Mouse (Mus musculus) liver, adult 2 months (tissue): Measurements from ENCODE around the gene B3gnt6. TPM values are rescaled to one million over a fixed set of nuclear protein-coding genes. Genes with fewer than 3 reads are reported as not detected.

Source experiments
- DNase-seq: peaks from one replicate; pipeline ENCODE4 v3.0.0-alpha.2; 2011; ENCODE audit warnings: low read depth, low spot score; ENCODE audit errors: extremely low read depth
- H3K27ac ChIP-seq: fragments of 200-500 bp; replicated peaks from 2 replicates; pipeline ENCODE4 v1.5.1; 2012; ENCODE audit warnings: low read depth, mild to moderate bottlenecking, control low read depth, inconsistent platforms, low read length; ENCODE audit not compliant: insufficient read depth
- H3K27me3 ChIP-seq: fragments of 200-500 bp; 2 replicates; pipeline ENCODE4 v1.6.1; 2012; ENCODE audit warnings: mild to moderate bottlenecking, moderate library complexity, low read length, inconsistent platforms; ENCODE audit not compliant: control insufficient read depth, insufficient read depth
- H3K36me3 ChIP-seq: fragments of 200-500 bp; 2 replicates; pipeline ENCODE4 v1.6.1; 2012; ENCODE audit warnings: low read length, inconsistent platforms; ENCODE audit not compliant: control insufficient read depth, insufficient read depth
- H3K4me1 ChIP-seq: fragments of 200-500 bp; 2 replicates; pipeline ENCODE4 v1.6.1; 2011; ENCODE audit warnings: low read length; ENCODE audit not compliant: control insufficient read depth, insufficient read depth
- H3K4me3 ChIP-seq: fragments of 200-500 bp; 2 replicates; pipeline ENCODE4 v1.5.1; 2011; ENCODE audit warnings: low read depth, mild to moderate bottlenecking, control low read depth, low read length, moderate library complexity; ENCODE audit not compliant: insufficient read depth
- H3K79me2 ChIP-seq: fragments of 200-500 bp; 2 replicates; pipeline ENCODE4 v1.6.1; 2012; ENCODE audit warnings: inconsistent platforms, mild to moderate bottlenecking, low read length, moderate library complexity; ENCODE audit not compliant: control insufficient read depth, insufficient read depth
- H3K9ac ChIP-seq: fragments of 200-500 bp; 2 replicates; pipeline ENCODE4 v1.6.1; 2012; ENCODE audit warnings: low read depth, mild to moderate bottlenecking, control low read depth, inconsistent platforms, low read length
- CTCF ChIP-seq: fragments of 200-500 bp; IDR thresholded peaks from 2 replicates; pipeline ENCODE4 v1.5.1; 2011; ENCODE audit warnings: low read depth, low read length, control low read depth
- POLR2A ChIP-seq: fragments of 200-500 bp; IDR thresholded peaks from 2 replicates; pipeline ENCODE4 v1.6.1; 2011; ENCODE audit warnings: low read length, control low read depth; ENCODE audit not compliant: insufficient read depth; ENCODE audit errors: extremely low read depth
- WGBS: fragments of 180-500 bp; shearing (Covaris S2); methylation state at CpG from one replicate; pipeline ENCODE4 v1.1.7; 2018; 5-methylcytosine and 5-hydroxymethylcytosine counted together
- polyA plus RNA-seq: library from polyadenylated mRNA; depleted of rRNA; stranded (reverse); fragments of >200 nt; gene quantifications from 2 replicates; pipeline ENCODE4 v1.2.3, GENCODE M21; 2012
- total RNA-seq: library from RNA; depleted of rRNA; stranded (reverse); fragments of >200 nt; gene quantifications from 2 replicates; pipeline ENCODE4 v1.2.3, GENCODE M21; 2014

The B3gnt6 gene
- total and polyA plus RNA-seq, 2 experiments, result 0.04 TPM; not detected in 1

- Histone ChIP-seq H3K36me3 (no peaks in the 10 kb centered on the region), H3K27me3 (no peaks in the 10 kb centered on the region), H3K79me2 (no peaks in the 10 kb centered on the region), H3K4me3 (no peak overlapping the region), H3K9ac (no peak overlapping the region), H3K27ac (no peak overlapping the region), H3K4me1 (peaks cover 5% of the 10 kb centered on the region; the same call in 1 of the 2 replicates)
- no peak for TF ChIP-seq POLR2A
- peak; percentile 55 for TF ChIP-seq CTCF
- WGBS, result 63% methylated on average over 5 of the region's 5 CpGs
- DNase-seq, result peak; percentile 23
Observed at GRCm38 (mm10) chr7:98150525-98150924, 48.8 kb downstream of the B3gnt6 start.

DNA sequence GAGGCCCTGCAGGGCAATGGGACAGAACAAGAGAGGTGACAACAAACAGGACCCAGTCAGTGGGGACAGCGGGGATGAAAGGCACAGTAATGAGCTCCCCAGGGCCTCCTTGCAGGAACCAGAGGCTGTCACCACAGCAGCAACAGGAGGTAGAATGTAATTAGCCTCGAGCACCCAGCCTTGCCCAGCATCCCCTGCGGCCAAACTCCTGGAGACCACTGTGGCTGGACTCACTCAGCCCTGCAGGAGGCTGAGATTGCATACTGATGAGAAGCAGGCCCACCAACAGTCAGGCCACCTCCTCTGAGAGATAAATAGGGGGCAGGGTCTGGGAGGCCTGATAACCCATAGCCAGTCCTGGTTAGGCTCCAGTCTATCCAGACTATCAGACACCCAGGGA lies 49.5 kb downstream of the B3gnt6 start:
- TF ChIP-seq POLR2A, result no peak
- no peak for TF ChIP-seq CTCF
- H3K36me3 ChIP-seq, result no peaks in the 10 kb centered on the region
- no peaks in the 10 kb centered on the region for H3K27me3 ChIP-seq
- no peaks in the 10 kb centered on the region for H3K79me2 ChIP-seq
- no peak for DNase-seq
- no peak overlapping the region for H3K4me3 ChIP-seq
- H3K4me1 ChIP-seq, result peaks cover 5% of the 10 kb centered on the region; the same call in 1 of the 2 replicates
- WGBS, result 85% methylated on average over 3 of the region's 3 CpGs
- H3K27ac ChIP-seq, result no peak overlapping the region
- H3K9ac ChIP-seq, result no peak overlapping the region

DNA sequence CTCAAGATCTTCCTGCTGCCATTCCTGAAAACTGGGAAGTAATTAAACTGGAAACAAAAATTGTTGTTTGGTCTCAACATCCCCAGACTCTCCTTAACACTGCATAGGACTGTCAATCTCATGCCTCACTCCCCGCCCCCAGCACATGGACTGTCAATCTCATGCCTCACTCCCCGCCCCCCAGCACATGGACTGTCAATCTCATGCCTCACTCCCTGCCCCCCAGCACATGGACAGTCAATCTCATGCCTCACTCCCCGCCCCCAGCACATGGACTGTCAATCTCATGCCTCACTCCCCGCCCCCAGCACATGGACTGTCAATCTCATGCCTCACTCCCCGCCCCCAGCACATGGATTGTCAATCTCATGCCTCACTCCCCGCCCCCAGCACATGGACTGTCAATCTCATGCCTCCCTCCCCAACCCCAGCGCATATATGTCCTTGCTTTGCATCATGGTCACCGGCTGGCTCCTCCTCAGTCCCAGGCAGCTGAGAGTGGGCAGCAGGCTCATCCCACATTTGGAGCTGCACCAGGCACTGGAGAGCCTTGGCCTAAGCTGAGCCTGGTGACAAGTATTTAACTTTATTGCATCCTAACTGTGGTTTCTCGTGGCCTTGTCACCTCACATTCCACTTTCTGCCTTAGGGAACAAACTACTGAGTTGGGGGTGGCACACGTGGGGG lies 50.4 kb downstream of the B3gnt6 start:
- Histone ChIP-seq H3K4me3 (no peak overlapping the region), H3K4me1 (peaks cover 5% of the 10 kb centered on the region; the same call in 1 of the 2 replicates), H3K9ac (no peak overlapping the region), H3K79me2 (no peaks in the 10 kb centered on the region), H3K27me3 (no peaks in the 10 kb centered on the region), H3K36me3 (no peaks in the 10 kb centered on the region), H3K27ac (no peak overlapping the region)
- 87% methylated on average over 10 of the region's 10 CpGs for WGBS
- no peak for DNase-seq
- TF ChIP-seq CTCF, result no peak
- TF ChIP-seq POLR2A, result no peak

DNA sequence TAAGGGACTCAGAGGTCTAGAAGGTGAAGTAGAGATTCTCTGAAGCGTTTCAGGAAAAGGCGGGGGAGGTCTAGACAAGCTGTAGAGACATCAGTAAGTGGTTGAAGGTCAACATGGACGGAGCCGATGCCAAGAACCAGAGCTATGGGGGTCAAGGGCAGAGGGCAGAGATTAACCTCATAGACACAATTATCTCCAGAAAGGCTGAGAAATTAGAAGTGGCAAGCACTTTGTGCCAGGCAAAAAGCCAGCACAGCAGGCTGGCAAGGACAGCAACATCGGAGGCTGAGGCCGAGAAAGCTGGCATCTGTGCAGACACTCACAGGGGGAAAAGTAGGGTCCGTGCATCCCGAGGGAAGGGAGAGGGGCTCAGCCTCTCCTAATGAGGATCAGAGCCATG lies 51.5 kb downstream of the B3gnt6 start:
- WGBS, result 12% methylated on average over 8 of the region's 8 CpGs

DNA sequence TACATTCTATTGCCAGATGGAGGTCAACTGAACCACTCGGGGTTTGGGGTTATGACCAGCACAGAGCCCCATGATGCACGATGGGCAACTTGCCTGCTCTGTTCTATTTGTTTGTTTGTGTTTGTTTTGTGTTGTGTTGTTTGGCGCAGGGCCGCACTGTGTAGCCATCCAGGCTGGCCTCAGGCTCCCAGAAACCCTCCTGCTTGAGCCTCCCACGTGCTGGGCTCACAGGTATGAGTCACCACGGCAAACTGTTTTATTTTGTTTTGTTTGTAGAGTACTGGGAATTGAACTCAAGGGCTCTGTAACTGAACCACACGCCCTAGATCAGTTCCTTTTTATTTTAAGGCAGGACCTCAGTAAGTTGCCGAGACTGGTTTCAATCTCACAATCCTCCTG lies 52.8 kb downstream of the B3gnt6 start:
- TF ChIP-seq POLR2A (no peak), CTCF (no peak)
- no peaks in the 10 kb centered on the region for H3K27me3 ChIP-seq
- no peak overlapping the region for H3K9ac ChIP-seq
- peak; percentile 84 for DNase-seq
- peaks cover 14% of the 10 kb centered on the region for H3K4me1 ChIP-seq
- whole genome bisulfite sequencing, result 34% methylated on average over 8 of the region's 8 CpGs
- H3K27ac ChIP-seq, result no peak overlapping the region
- no peaks in the 10 kb centered on the region for H3K36me3 ChIP-seq
- no peak overlapping the region for H3K4me3 ChIP-seq
- no peaks in the 10 kb centered on the region for H3K79me2 ChIP-seq

More for the DNA sequence above, 51.5 kb downstream of the B3gnt6 start:
- DNase-seq, result peak; percentile 69
- Histone ChIP-seq H3K79me2 (no peaks in the 10 kb centered on the region), H3K4me1 (peaks cover 5% of the 10 kb centered on the region; the same call in 1 of the 2 replicates), H3K36me3 (no peaks in the 10 kb centered on the region), H3K27me3 (no peaks in the 10 kb centered on the region), H3K4me3 (no peak overlapping the region), H3K27ac (no peak overlapping the region), H3K9ac (no peak overlapping the region)
- no peak for TF ChIP-seq CTCF
- TF ChIP-seq POLR2A, result no peak

DNA sequence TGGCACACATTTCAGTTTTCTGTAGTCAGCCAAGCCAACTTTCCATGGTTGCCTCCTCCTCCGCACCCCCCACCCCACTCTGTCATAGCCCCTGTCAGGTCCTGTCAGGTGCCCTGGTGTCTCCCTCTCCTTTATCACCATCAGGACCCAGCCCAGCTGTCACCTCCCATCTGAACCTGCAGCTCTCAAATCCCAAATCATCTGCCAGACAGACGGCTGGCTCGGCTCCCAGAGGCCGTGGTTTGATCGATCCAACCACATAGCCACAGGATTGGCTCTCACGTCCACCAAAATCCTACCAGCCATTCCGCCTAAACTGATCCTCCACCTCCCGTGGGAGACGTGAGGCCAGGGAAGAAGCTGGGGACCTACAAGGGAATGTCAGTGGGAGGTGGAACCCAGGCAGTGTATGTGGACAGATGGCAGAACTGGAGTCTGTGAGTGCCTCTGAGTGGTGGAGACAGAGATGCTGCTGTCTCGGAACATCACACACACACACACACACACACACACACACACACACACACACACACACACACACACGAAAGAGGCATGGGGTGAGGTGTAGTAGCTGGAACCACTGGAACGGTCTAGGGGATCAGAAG lies 53.3 kb downstream of the B3gnt6 start:
- WGBS, result 40% methylated on average over 12 of the region's 12 CpGs
- no peaks in the 10 kb centered on the region for H3K79me2 ChIP-seq
- H3K36me3 ChIP-seq, result no peaks in the 10 kb centered on the region
- TF ChIP-seq POLR2A (no peak), CTCF (no peak)
- no peak overlapping the region for H3K9ac ChIP-seq
- H3K4me3 ChIP-seq, result no peak overlapping the region
- no peaks in the 10 kb centered on the region for H3K27me3 ChIP-seq
- no peak overlapping the region for H3K27ac ChIP-seq
- peaks cover 15% of the 10 kb centered on the region for H3K4me1 ChIP-seq
- peak; percentile 83 for DNase-seq
